Mouse (Mus musculus): Measurements from ENCODE around the gene Zfp316.

Zfp316 gene

GRCm38 (mm10) chr5:143269363-143270150, at the start of gene Zfp316:
Zfp316 (minus strand) TSS chr5:143270022.
- peak; percentile 75 for DNase-seq

- DNase-seq = no peak
Observed at GRCm38 (mm10) chr5:143317288-143317610, 47.4 kb upstream of the Zfp316 start.

- DNase-seq = no peak
Observed at GRCm38 (mm10) chr5:143316605-143317287, 46.9 kb upstream of the Zfp316 start.

GRCm38 (mm10) chr5:143315514-143315888, 45.7 kb upstream of the Zfp316 start:
- DNase-seq = no peak

GRCm38 (mm10) chr5:143314730-143315513, 45.1 kb upstream of the Zfp316 start, which contains the start of gene E130309D02Rik:
E130309D02Rik (minus strand) TSS chr5:143315360.
- peak; percentile 92 for DNase-seq

GRCm38 (mm10) chr5:143314183-143314729, 44.4 kb upstream of the Zfp316 start:
- no peak for DNase-seq

- peak; percentile 87 for DNase-seq
Observed at GRCm38 (mm10) chr5:143311886-143312285, 42.1 kb upstream of the Zfp316 start.

GRCm38 (mm10) chr5:143309916-143310315, 40.1 kb upstream of the Zfp316 start:
- DNase-seq = no peak

- no peak for DNase-seq
Observed at GRCm38 (mm10) chr5:143308825-143309224, 39.0 kb upstream of the Zfp316 start.

- DNase-seq = no peak
Observed at GRCm38 (mm10) chr5:143304251-143304650, 34.4 kb upstream of the Zfp316 start.

GRCm38 (mm10) chr5:143301296-143301695, 31.5 kb upstream of the Zfp316 start:
- peak; percentile 31 for DNase-seq

GRCm38 (mm10) chr5:143299686-143300085, 29.9 kb upstream of the Zfp316 start:
- peak; percentile 57 for DNase-seq

- no peak for DNase-seq
Observed at GRCm38 (mm10) chr5:143298391-143298790, 28.6 kb upstream of the Zfp316 start.

- peak; percentile 60 for DNase-seq
Observed at GRCm38 (mm10) chr5:143297986-143298385, 28.2 kb upstream of the Zfp316 start.

GRCm38 (mm10) chr5:143295330-143295729, 25.5 kb upstream of the Zfp316 start:
- DNase-seq = no peak

- no peak for DNase-seq
Observed at GRCm38 (mm10) chr5:143294862-143295261, 25.0 kb upstream of the Zfp316 start.

- DNase-seq = peak; percentile 48
Observed at GRCm38 (mm10) chr5:143293404-143293803, 23.6 kb upstream of the Zfp316 start, which contains the start of gene Zfp853. Zfp853 (minus strand) TSS chr5:143293623.

- no peak for DNase-seq
Observed at GRCm38 (mm10) chr5:143292879-143293278, 23.1 kb upstream of the Zfp316 start.

GRCm38 (mm10) chr5:143289299-143289698, 19.5 kb upstream of the Zfp316 start:
- no peak for DNase-seq

- DNase-seq = no peak
Observed at GRCm38 (mm10) chr5:143288378-143288911, 18.6 kb upstream of the Zfp316 start.

- no peak for DNase-seq
Observed at GRCm38 (mm10) chr5:143287774-143288328, 18.0 kb upstream of the Zfp316 start.

GRCm38 (mm10) chr5:143284762-143285161, 14.9 kb upstream of the Zfp316 start:
- DNase-seq = no peak

Measured in lung, postnatal 10 days (tissue).